Mouse (Mus musculus) WW6 (cell line): Measurements from ENCODE around the gene Mup6.
"Not testable (repeated sequence)": the region's sequence is repeated elsewhere in the genome, so short reads cannot be mapped to it uniquely, and the experiment has no call there.

Source experiments
- DNase-seq: peaks from one replicate; pipeline ENCODE4 v3.0.0-alpha.2; 2013; ENCODE audit warnings: low read depth, low spot score

The Mup6 gene

GRCm38 (mm10) chr4:59963405-59964344 is at the start of gene Mup6:
Mup6 (plus strand) TSS chr4:59964294.
- peak; percentile 36 for DNase-seq

DNA sequence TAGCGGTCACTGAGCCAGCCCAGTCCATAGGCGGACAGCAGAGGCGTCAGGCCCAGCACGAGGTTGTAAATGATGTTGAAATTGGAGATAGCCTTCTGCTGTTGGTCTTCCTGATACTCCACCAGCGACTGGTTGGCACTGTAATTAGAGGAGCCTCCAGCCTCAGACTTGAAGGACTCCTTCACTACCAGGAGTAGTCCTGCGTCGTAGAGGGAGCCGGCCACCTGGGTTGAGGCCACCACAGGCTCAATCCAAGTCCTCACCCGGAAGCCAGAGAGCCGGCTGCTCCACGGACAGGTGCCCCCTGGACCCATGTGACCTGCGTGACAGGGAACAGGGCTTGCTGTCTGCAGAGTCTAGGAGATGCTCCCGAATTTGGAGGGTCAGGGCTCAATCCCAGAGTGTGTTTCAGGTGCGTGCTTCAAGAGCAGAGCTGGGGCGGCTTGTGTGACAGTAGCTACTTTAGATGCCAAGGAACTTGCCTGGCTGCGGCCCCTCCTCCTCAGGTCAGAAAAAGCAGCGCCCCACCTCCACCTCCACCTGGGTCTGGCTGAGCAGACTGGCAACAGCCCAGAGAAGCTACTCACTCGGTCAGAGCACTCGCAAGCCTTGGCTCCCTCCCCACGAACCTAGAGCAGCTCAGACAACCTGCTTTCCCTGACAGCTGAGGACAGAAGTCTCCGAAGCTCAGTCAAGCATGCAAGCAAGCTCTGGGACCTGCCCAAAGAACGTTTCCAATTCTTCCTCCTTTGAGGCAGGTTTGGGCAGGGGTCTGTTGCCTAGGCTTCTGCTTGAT is 49.3 kb upstream of the Mup6 start, which contains the start of gene Slc46a2:
TSS of gene Slc46a2 (minus strand) at position 449 of the 796 bp plus-strand sequence.
- no peak for DNase-seq

DNA sequence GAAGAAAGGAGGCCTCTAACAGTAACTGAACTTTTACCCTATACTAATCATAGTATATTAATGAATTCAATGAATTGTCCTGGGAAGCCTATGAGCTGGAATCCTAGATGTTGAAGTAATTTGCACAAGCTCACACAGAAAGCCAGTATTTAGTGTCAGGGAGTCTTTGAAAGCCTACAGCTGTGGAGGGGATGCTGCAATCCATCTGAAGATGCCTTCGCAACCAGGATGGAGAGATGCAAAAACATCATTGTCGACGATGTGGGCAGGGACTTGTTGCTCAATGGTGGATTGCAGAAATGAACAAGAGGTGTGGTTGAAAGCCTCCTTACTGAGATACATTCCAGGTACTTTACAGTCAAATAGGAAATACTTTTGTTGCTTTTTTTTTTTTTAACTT is 46.1 kb upstream of the Mup6 start:
- no peak for DNase-seq

DNA sequence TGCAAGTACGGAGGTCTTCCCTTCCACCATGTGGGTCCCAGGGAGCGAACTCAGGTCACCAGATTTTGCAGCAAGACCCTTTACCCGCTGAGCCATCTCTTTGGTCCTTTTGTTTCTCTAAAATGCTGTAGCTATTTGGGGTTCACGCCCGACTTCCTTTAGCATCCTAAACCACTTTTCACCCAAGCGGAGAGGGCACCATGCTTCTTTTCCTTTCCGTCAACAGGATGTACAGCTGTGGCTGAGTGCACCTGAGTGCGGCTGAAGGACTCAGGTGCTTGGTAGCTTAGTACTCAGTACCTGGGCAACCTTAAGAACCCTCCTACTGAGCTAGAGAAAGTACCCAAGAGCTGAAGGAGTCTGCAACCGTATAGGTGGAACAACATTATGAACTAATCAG is 39.0 kb upstream of the Mup6 start:
- DNase-seq: no peak

- no peak for DNase-seq
These were observed 36.4 kb upstream of the Mup6 start for GRCm38 (mm10) chr4:59927666-59928065.

GRCm38 (mm10) chr4:59928347-59928746 is 35.7 kb upstream of the Mup6 start:
- DNase-seq: peak; percentile 70

GRCm38 (mm10) chr4:59932505-59933281 is 31.4 kb upstream of the Mup6 start:
- DNase-seq: peak; percentile 43

DNA sequence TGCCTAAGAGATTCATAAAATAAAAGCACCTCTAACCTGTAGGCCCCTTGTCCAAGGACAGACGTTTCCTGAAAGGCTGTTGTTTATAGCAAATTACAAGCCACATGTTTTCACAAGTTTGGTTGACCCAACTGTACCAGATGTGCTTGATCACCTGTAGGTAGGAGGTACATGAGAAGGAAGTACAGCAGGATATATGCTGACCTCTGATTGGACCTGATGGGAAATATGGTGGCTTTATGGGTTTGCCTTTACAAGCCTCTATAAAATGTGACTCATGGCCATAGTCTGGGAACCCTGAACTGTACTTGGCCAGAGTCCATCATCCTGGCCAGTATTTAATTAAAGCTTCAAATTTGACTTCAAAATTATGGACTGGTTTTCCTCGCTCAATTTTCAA is 26.6 kb upstream of the Mup6 start:
- no peak for DNase-seq

- DNase-seq: no peak
These were observed 3.5 kb upstream of the Mup6 start, which contains the start of gene Mup4 for GRCm38 (mm10) chr4:59960610-59961009. Mup4 (minus strand) TSS chr4:59960710.

- peak; percentile 3 for DNase-seq
These were observed 33.8 kb downstream of the Mup6 start for GRCm38 (mm10) chr4:59997894-59998293.

GRCm38 (mm10) chr4:60020141-60020540 is 56.0 kb downstream of the Mup6 start:
- not testable (repeated sequence) for DNase-seq

DNA sequence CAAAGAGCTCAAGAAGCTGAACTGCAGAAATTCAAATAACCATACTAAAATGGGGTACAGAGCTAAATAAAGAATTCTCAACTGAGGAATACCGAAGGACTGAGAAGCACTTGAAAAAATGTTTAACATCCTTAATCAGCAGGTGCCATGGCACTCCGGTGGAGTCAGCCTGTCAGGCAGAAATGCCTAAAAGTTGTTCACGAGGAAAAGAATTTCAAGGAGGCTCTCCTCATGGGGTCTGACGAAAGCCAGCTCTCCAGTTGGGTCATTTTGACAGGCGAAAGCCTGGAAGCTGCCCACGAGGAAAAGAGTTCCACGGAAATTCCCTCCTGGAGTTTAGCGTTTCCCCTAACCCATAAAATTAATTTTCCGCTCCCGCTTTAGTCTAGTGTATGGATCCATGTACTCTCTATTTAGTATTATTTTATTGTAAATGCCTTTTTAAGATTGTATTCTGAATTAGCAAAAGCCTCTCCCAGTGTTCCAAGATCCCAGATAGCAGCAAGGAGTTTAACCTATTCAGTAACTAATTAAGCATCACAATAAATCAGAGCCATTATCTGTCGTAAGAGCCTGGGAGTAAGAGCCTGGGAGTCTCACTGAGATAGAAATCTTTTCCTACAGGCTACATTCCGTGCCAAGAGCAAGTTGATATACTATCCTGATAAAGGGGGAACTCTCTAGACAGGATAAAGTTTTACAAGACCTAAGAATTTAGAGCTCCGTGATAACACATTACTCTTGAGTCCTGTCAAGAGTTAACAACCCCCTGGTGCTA is 65.4 kb downstream of the Mup6 start:
- not testable (repeated sequence) for DNase-seq
